In genomic region chr15:37159349-37159748, GRCm38 (mm10) we compare ENCODE assay signal across 8 mouse cellular contexts.
A peak's percentile ranks its signal among the peaks of the same experiment; 100 is the strongest.
DNase-seq lines count a peak whose midpoint lies in the region; ATAC-seq and TF ChIP-seq lines count a peak whose summit lies in the region.

No protein-coding gene starts in this region.

- H3K9me3 ChIP-seq in liver, postnatal 0 days (ENCODE audit: low read length): no peaks in the 10 kb centered on the region
- no peaks in the 10 kb centered on the region for H3K9me3 ChIP-seq in embryonic facial prominence, embryonic 14.5 days (ENCODE audit: control insufficient read depth, low read length)
- no peaks in the 10 kb centered on the region for H3K9me3 ChIP-seq in midbrain, postnatal 0 days (ENCODE audit: low read length)
- H3K9me3 ChIP-seq in forebrain, embryonic 14.5 days (replicated peaks; ENCODE audit: control insufficient read depth, low read length): no peaks in the 10 kb centered on the region
- H3K9me3 ChIP-seq in forebrain, embryonic 16.5 days (ENCODE audit: control insufficient read depth, low read length): no peaks in the 10 kb centered on the region

- no peak overlapping the region for H3K4me2 ChIP-seq in liver, postnatal 0 days (ENCODE audit: low read depth, low read length)
- no peak overlapping the region for H3K4me2 ChIP-seq in embryonic facial prominence, embryonic 14.5 days (ENCODE audit: low read depth, low read length)
- no peak overlapping the region for H3K4me2 ChIP-seq in midbrain, postnatal 0 days (ENCODE audit: low read depth, low read length, poor library complexity, severe bottlenecking)
- H3K4me2 ChIP-seq in forebrain, embryonic 14.5 days (ENCODE audit: low read length): no peak overlapping the region
- H3K4me2 ChIP-seq in forebrain, embryonic 16.5 days (ENCODE audit: low read length): no peak overlapping the region

- 31% methylated on average over 3 of the region's 4 CpGs for WGBS in liver, postnatal 0 days (ENCODE audit: insufficient replicate concordance)
- 5% methylated on average over 3 of the region's 4 CpGs for WGBS in embryonic facial prominence, embryonic 14.5 days
- 12% methylated on average over 4 of the region's 4 CpGs for WGBS in midbrain, postnatal 0 days
- WGBS in forebrain, embryonic 14.5 days: 16% methylated on average over 4 of the region's 4 CpGs
- WGBS in forebrain, embryonic 16.5 days: 15% methylated on average over 4 of the region's 4 CpGs

- H3K4me1 ChIP-seq in liver, postnatal 0 days (ENCODE audit: insufficient read depth): no peaks in the 10 kb centered on the region
- no peaks in the 10 kb centered on the region for H3K4me1 ChIP-seq in embryonic facial prominence, embryonic 14.5 days (ENCODE audit: control insufficient read depth, insufficient read depth, low read length)
- no peaks in the 10 kb centered on the region for H3K4me1 ChIP-seq in midbrain, postnatal 0 days (ENCODE audit: insufficient read depth, low read length)
- H3K4me1 ChIP-seq in forebrain, embryonic 14.5 days (ENCODE audit: control insufficient read depth, insufficient read depth, low read length): no peaks in the 10 kb centered on the region
- H3K4me1 ChIP-seq in forebrain, embryonic 16.5 days (replicated peaks; ENCODE audit: control insufficient read depth, insufficient read depth, low read length): peaks cover 4% of the 10 kb centered on the region; the same call in 1 of the 2 replicates

- no peak for TF ChIP-seq EP300 in liver, postnatal 0 days (IDR thresholded peaks at IDR 0.05; ENCODE audit: low read depth)

- no peaks in the 10 kb centered on the region for H3K36me3 ChIP-seq in liver, postnatal 0 days (replicated peaks; ENCODE audit: insufficient read depth, low read length)
- H3K36me3 ChIP-seq in embryonic facial prominence, embryonic 14.5 days (ENCODE audit: control insufficient read depth, insufficient read depth, low read length): no peaks in the 10 kb centered on the region
- no peaks in the 10 kb centered on the region for H3K36me3 ChIP-seq in midbrain, postnatal 0 days (ENCODE audit: insufficient read depth, low read length)
- no peaks in the 10 kb centered on the region for H3K36me3 ChIP-seq in forebrain, embryonic 14.5 days (ENCODE audit: control insufficient read depth, insufficient read depth, low read length)
- H3K36me3 ChIP-seq in forebrain, embryonic 16.5 days (ENCODE audit: control insufficient read depth, insufficient read depth): no peaks in the 10 kb centered on the region

- H3K27ac ChIP-seq in liver, postnatal 0 days (ENCODE audit: low read depth): no peak overlapping the region
- H3K27ac ChIP-seq in embryonic facial prominence, embryonic 14.5 days (replicated peaks; ENCODE audit: low read depth, low read length): no peak overlapping the region
- no peak overlapping the region for H3K27ac ChIP-seq in midbrain, postnatal 0 days (ENCODE audit: low read depth, low read length)
- H3K27ac ChIP-seq in forebrain, embryonic 14.5 days (ENCODE audit: low read depth, low read length): no peak overlapping the region
- H3K27ac ChIP-seq in forebrain, embryonic 16.5 days (ENCODE audit: low read length): no peak overlapping the region

- no peak for ATAC-seq in liver, postnatal 0 days
- peak; percentile 92 for ATAC-seq in embryonic facial prominence, embryonic 14.5 days (ENCODE audit: low read depth)
- no peak for ATAC-seq in midbrain, postnatal 0 days (ENCODE audit: low FRiP score)
- no peak for ATAC-seq in forebrain, embryonic 14.5 days
- ATAC-seq in forebrain, embryonic 16.5 days: no peak

- peak; percentile 16 for DNase-seq in liver
- no peak for DNase-seq in liver, postnatal 0 days
- DNase-seq in embryonic facial prominence, embryonic 14.5 days (ENCODE audit: low spot score): peak; percentile 89
- DNase-seq in kidney, postnatal 14 days: peak; percentile 71
- peak; percentile 15 for DNase-seq in midbrain, postnatal 0 days (ENCODE audit: low spot score)
- DNase-seq in natural killer cell, adult 2 months (ENCODE audit: low spot score in 2 of 2): no peak
- no peak for DNase-seq in forebrain, embryonic 14.5 days (ENCODE audit: low spot score)

- no peak overlapping the region for H3K9ac ChIP-seq in liver, postnatal 0 days (replicated peaks)
- H3K9ac ChIP-seq in embryonic facial prominence, embryonic 14.5 days (ENCODE audit: low read depth, low read length): no peak overlapping the region
- no peak overlapping the region for H3K9ac ChIP-seq in midbrain, postnatal 0 days (replicated peaks; ENCODE audit: low read length, poor library complexity, severe bottlenecking)
- H3K9ac ChIP-seq in forebrain, embryonic 14.5 days (ENCODE audit: low read length): no peak overlapping the region
- H3K9ac ChIP-seq in forebrain, embryonic 16.5 days (replicated peaks; ENCODE audit: low read depth, low read length): no peak overlapping the region

- H3K27me3 ChIP-seq in liver, postnatal 0 days (ENCODE audit: insufficient read depth, low read length): no peaks in the 10 kb centered on the region
- no peaks in the 10 kb centered on the region for H3K27me3 ChIP-seq in embryonic facial prominence, embryonic 14.5 days (replicated peaks; ENCODE audit: control insufficient read depth, insufficient read depth, low read length)
- H3K27me3 ChIP-seq in midbrain, postnatal 0 days (ENCODE audit: insufficient read depth, low read length): no peaks in the 10 kb centered on the region
- no peaks in the 10 kb centered on the region for H3K27me3 ChIP-seq in forebrain, embryonic 14.5 days (replicated peaks; ENCODE audit: control insufficient read depth, insufficient read depth, low read length)
- no peaks in the 10 kb centered on the region for H3K27me3 ChIP-seq in forebrain, embryonic 16.5 days (replicated peaks; ENCODE audit: control insufficient read depth, insufficient read depth, low read length)

- no peak overlapping the region for H3K4me3 ChIP-seq in liver, postnatal 0 days (ENCODE audit: low read depth, low read length)
- H3K4me3 ChIP-seq in embryonic facial prominence, embryonic 14.5 days (ENCODE audit: low read depth, low read length): no peak overlapping the region
- no peak overlapping the region for H3K4me3 ChIP-seq in midbrain, postnatal 0 days (ENCODE audit: low read depth, low read length)
- H3K4me3 ChIP-seq in forebrain, embryonic 14.5 days (ENCODE audit: low read depth, low read length): no peak overlapping the region
- H3K4me3 ChIP-seq in forebrain, embryonic 16.5 days (replicated peaks; ENCODE audit: low read length): no peak overlapping the region

- TF ChIP-seq CTCF in liver, postnatal 0 days (IDR thresholded peaks at IDR 0.05; ENCODE audit: low read depth): no peak
- TF ChIP-seq CTCF in midbrain, postnatal 0 days (IDR thresholded peaks at IDR 0.05): no peak

Comparison
In these comparisons a context has a peak if more than half of its experiments do, and no peak if none do; other contexts are left out.
1. DNase-seq: peak in liver (single experiment), embryonic facial prominence, embryonic 14.5 days (single experiment), kidney, postnatal 14 days (single experiment) and midbrain, postnatal 0 days (single experiment); none in liver, postnatal 0 days (single experiment), natural killer cell, adult 2 months (0 of 2) and forebrain, embryonic 14.5 days (single experiment).